Mouse (Mus musculus) splenic B cell, adult 2 months (primary cell): Measurements from ENCODE around the gene Ip6k2.

Source experiments
- DNase-seq: peaks from one replicate; pipeline ENCODE4 v3.0.0-alpha.2; 2011; ENCODE audit warnings: low read depth, low spot score
- H3K27me3 ChIP-seq: 2 replicates; pipeline ENCODE4 v1.6.1; 2012; ENCODE audit warnings: mild to moderate bottlenecking, low read length, moderate library complexity, mixed read lengths; ENCODE audit not compliant: control insufficient read depth, poor library complexity, insufficient read depth, severe bottlenecking
- H3K36me3 ChIP-seq: 2 replicates; pipeline ENCODE4 v1.6.1; 2012; ENCODE audit warnings: mild to moderate bottlenecking, low read length, moderate library complexity, mixed read lengths; ENCODE audit not compliant: control insufficient read depth, poor library complexity, insufficient read depth, severe bottlenecking

Gene Ip6k2

DNA sequence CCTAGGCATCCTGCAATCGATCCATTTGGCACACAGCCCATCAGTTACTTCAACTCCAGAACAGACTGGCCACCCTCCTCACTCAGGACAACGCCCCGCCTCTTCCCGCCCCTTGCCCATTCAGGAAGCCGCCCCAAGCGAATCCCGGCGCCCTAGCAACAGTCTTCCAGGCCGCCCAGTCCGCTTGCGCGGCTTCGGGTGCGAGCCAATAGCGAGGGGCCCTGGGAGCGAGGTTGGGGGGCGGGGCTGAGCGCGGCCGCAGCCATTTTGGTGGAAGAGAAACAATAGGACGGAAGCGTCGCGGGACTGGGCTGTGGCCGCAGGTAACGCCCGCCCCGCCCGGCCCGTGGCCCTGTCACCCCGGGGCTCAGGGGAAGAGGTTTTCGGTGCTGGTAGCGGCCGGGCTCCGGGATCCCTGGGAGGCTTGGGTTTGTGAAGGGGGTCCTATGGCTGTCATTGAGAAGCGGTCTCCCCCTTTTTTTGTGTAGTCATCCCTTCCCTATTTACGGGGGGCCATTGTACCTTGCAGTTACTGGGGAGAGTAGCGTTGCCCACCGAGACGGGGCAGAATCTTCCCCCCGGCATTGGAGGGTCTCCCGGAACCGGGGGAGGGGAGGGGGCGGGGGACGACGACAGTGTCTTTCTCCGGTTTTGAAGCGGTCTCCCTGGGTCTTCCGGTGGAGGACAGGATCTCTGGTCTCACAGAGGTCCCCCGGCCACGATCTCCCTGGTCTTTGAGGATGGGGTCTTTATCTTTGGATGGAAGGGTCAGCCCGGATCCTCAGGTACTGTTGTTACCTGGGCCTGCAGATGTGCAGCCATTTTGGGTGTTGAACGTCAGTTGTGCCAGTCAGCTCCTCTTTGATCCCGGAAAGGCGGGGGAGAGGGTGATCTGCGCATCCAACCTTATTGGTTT lies at the start of gene Ip6k2:
Gene Ip6k2 (plus strand): TSS at position 249 of the 916 bp plus-strand sequence.
- no peaks in the 10 kb centered on the region for H3K27me3 ChIP-seq
- H3K36me3 ChIP-seq = no peaks in the 10 kb centered on the region
- DNase-seq = peak; percentile 92

DNA sequence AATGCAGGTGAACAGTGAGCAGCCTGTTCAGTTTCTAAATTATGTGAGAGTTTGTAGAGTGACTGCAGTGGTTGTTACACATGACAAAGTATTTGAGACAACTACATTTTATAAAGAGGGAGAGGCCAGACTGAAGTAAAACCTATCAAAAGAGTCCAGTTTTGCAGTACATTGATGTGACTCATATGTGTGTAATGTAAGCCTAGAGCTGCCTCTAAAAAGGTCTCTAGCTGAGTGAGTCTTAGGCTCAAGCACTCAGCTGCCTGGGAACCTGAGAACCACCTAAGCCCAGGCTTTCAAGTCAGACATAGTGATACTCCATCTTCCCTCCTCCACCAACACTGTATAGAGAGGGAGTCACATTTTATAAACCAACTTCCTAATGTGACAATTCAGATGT lies 49.0 kb upstream of the Ip6k2 start:
- H3K36me3 ChIP-seq = no peaks in the 10 kb centered on the region
- H3K27me3 ChIP-seq = no peaks in the 10 kb centered on the region
- DNase-seq = no peak

DNA sequence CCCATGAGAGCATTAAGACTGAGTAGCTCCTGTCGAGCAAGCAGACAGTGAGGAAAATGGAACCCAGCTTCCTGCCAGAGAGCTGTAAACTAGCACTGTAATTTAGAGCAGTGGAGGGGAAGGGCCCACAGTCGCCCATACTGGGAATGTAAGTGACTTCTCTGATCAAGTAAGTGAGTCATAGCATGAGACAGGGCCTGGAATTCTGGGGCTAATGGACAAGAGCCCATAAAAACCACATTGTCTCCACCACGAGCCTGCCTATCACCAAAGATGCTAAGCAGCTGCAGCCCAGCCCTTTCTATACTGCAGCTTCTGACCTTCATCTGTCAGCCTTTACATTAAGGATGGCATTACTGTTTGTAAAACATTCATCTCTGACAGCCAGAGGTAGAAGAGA lies 44.4 kb upstream of the Ip6k2 start:
- H3K36me3 ChIP-seq = no peaks in the 10 kb centered on the region
- no peaks in the 10 kb centered on the region for H3K27me3 ChIP-seq
- no peak for DNase-seq

DNA sequence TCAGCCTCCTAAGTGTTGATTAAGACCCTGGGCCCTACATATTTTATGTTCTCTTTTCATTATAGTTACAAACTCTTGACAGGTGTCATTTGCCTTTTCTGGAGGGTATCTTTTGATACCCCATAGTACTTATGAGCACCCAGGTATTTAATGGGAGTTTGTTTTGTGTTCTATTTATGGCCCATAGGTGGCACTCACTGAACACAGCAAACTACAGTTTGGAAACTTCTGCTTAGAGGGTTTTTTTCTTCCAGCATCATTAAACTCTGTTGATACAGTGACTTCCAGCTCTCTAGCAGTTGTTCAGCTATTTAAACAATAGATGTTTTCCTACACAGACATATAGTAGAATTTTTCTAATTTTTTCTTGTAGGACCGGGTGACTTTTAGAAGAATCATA lies 43.5 kb upstream of the Ip6k2 start:
- no peaks in the 10 kb centered on the region for H3K27me3 ChIP-seq
- DNase-seq = peak; percentile 32
- H3K36me3 ChIP-seq = no peaks in the 10 kb centered on the region

DNA sequence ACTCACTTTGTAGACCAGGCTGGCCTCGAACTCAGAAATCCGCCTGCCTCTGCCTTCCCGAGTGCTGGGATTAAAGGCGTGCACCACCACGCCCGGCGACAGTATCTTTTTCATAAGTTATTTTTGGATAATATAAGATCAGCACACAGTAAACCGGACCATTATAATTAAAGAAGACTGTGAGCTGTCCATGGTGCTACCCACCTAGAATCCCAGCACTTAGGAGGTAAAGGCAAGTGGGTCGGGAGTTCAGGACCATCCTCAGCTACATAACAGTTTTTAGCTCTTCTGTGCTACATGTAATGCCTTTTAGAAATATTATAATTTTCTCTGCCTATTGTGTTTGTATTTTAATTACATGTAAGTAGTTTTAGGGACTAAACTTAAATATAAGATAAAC lies 41.5 kb upstream of the Ip6k2 start:
- no peaks in the 10 kb centered on the region for H3K27me3 ChIP-seq
- DNase-seq = no peak
- H3K36me3 ChIP-seq = no peaks in the 10 kb centered on the region

DNA sequence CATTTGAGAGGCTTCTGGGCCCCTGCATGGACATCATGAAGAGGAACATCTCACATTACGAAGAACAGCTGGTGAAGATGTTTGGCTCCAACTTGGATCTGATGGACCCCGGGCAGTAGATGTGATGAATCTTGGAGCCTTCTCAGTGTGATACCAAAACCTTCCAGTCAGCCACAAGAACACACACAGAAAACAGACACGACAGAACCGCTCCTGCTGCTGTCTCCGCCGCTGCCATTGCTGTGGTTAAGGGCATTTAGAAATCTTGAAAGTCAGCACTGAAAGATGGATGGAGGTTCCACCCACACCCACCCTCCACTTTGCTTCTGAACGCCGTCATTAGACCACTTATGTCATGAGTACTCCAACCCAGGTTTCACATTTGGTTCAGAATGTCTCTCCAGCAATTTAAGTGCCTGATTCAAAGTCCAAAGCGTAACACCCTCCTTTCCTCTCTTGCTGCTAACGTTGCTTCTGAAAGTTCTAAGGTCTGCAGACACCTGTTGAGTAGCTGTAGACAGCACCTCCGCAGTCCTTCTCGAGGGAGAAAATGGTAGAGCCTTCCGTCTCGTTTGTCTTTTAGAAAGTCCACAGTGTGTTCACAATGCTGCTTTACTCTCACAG lies 36.6 kb upstream of the Ip6k2 start:
- no peaks in the 10 kb centered on the region for H3K36me3 ChIP-seq
- H3K27me3 ChIP-seq = no peaks in the 10 kb centered on the region
- DNase-seq = no peak

DNA sequence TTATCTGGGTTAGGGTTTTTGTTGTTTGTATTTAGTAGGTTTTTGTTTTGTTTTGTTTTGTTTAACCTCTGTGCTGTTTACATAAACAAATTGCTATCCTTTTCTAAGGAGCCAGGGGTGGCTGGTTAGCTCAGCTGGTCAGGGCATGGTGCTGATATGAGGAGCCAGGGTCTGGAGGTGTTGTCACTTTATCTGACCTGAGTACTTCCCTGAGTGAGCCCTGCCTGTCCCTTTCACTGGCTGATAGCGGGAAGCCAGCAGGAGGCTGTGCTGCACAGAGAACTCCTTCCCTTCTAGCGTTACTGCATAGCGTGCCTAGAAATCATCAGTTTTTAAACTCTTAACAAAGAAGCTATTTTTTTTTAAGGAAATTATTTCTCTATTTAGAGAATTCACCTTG lies 35.9 kb upstream of the Ip6k2 start:
- DNase-seq = no peak
- Histone ChIP-seq H3K36me3 (no peaks in the 10 kb centered on the region), H3K27me3 (no peaks in the 10 kb centered on the region)

DNA sequence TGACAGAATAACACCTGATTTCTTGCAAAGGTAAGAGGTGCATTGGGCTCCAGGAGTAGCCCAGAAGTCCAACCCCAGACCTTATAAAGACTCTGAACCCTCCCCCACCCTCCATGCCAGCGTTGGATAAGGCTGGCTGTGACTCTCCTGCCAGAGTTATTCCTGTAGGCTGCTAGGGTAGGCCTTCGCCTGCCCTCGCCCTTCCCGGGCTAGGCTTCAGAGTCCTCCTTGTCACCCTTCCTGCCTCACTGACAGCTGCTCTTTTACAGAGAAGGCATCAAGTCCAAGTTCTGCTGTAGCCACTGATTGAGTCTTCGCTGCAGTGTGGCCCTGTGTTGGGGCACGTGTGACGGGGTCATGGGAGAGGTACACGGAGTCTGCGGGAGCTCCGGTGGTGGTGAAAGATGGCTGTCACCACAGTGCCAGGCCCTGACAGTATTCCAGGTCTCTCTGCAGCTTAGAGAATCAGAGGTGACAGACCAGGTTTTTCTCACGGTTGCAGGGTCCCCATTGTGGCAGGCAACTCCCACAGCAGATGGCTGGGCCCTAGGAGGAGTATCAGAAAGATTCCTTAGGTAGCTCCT lies 34.9 kb upstream of the Ip6k2 start:
- Histone ChIP-seq H3K27me3 (no peaks in the 10 kb centered on the region), H3K36me3 (no peaks in the 10 kb centered on the region)

DNA sequence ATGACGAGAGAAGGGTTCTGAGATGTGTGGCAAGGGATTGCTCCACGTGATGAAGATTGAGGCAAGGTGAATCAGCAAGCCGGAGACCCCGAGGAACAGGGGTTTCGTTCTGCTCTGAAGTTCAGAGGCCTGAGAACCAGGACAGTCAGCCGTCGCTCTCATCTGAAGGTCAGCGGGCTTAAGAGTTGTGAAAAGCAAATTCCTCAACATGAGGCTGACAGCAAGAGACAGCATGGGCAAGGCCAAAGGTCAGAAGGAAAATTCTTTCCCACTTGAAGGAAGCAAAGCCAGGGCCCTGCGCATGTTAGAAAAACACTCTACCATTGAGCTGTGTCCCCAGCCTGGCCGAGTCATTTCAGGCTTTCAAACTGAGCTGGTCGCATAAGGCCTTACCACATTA lies 33.0 kb upstream of the Ip6k2 start:
- no peak for DNase-seq
- Histone ChIP-seq H3K27me3 (no peaks in the 10 kb centered on the region), H3K36me3 (no peaks in the 10 kb centered on the region)

More for the DNA sequence above, 34.9 kb upstream of the Ip6k2 start:
- no peak for DNase-seq

DNA sequence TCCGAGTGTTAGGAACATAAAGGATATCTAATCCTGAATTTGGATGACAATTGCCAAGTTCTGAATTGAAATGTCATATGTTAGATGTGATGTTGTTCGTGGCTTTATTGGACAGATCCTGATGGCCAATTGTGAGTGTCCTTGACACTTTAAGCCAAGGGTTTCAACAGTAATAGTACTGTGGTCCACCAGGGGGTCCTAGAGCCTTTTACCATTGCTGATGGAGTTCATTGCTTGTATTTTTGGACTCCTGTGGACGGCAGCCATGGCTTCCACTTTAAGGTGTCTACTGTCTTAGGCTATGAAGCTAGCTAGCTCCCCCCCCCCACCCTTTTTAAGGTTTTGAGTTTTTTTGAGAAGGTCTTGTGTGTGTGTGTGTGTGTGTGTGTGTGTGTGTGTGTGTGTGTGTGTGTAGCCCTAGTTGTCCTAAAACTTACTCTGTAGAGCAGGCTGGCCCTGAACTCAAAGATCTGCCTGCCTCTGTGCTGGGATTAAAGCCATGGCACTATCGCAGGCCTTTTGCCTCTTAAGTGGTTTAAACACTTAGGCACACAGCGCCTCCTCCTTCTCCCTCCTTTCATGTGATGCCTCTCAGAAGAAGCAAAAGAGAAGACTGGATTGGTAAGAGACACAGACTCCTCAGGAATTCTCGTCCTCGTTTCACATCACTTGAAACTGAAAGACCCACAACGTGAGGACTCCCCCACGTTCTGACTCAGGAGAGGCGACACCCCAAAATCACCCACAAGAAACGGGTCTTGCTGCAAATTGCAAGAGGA lies 31.3 kb upstream of the Ip6k2 start:
- no peak for DNase-seq
- H3K36me3 ChIP-seq = no peaks in the 10 kb centered on the region
- H3K27me3 ChIP-seq = no peaks in the 10 kb centered on the region

DNA sequence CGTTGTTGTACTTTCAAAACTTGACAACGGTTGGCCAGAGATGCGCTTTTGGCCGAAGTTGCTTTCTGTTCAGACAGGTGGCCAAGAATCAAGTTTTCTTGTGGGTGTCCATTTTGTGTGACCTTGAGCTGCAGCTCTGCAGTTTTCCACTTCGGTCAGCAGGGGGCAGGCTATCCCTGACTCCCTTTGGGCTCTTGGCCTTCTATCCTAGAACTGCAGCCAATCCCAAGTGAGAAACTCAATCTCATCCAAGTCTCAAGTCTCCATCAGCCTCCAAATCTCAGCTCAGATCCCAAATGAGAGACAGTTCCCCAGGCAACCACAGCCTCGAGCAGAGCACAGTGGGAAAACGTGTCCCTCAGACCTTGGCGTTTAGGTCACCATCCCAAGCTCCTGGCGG lies 30.3 kb upstream of the Ip6k2 start:
- no peaks in the 10 kb centered on the region for H3K36me3 ChIP-seq
- peak; percentile 41 for DNase-seq
- no peaks in the 10 kb centered on the region for H3K27me3 ChIP-seq

DNA sequence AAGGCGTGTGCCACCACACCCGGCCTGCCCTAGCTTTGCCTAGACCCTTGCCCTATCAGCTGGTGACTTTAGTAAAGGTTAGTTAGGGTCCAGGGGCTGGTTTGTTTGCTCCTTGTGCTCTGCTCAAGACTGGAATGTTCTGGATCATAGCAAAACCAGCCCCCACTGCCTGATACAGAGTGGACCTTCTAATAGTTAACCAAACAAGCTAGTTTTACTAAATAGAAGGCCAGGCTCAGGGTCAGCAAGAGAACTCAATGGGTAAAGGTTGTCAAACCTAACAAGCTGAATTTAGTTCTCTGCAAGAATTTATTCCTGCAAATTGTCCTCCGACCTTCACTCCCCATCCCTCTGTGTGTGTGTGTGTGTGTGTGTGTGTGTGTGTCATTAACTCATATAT lies 29.6 kb upstream of the Ip6k2 start:
- Histone ChIP-seq H3K27me3 (no peaks in the 10 kb centered on the region), H3K36me3 (no peaks in the 10 kb centered on the region)
- no peak for DNase-seq

DNA sequence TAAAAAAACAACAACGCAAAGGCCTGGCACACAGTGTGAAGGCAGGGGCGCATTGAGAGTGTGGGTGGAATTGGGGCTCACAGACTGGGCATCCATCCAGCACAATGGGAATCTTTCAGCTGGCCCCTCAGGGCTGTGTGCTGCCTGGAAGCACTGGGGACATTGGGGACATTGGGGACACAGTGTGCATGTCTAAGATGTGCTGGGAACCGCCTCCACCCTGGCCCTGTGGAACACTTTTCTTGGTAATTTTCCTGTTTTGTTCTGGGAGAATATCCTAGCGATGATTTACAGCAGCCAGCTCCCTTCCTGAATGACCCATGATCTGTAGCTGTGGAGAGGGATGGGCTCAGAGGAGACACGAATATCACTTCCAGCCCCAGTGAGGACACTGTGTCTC lies 29.2 kb upstream of the Ip6k2 start:
- no peak for DNase-seq
- H3K27me3 ChIP-seq = no peaks in the 10 kb centered on the region
- H3K36me3 ChIP-seq = no peaks in the 10 kb centered on the region

DNA sequence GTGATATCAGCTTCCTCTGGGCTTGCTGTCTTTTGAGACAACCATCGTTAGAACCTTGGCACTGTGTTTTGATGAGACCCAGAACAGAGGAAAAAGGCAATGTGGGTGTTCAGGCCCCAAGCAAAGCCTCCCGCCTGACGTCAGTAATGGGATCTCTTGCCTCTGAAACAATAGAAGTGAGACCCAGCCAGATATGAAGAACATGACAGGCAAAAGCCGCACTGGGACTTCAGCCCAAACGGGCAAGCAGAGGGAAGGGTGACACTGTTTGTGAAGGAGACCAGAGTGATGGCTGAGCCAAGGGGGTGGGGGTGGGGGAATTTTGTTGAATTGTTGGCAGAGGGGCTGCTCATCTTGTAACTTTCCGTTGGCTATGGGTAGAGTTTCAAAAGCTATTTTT lies 26.2 kb upstream of the Ip6k2 start:
- no peaks in the 10 kb centered on the region for H3K36me3 ChIP-seq
- no peak for DNase-seq

DNA sequence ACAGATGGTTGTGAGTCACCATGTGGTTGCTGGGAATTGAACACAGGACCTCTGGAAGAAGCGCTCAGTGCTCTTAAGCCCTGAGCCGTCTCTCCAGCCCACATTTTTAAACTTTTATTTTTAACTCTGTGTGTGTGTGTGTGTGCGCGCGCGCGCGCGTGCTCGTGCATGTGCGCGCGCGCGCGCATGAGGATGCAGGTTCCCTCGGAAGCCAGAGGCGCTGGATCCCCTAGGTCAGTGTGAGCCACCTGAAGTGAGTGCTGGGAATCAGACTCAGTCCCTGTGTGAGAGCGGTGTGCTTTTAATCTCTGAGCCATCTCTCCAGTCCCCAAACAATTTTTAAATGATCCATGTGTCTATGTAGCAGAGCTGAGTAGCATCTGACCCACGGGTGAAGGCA lies 24.5 kb upstream of the Ip6k2 start:
- no peak for DNase-seq

More for the DNA sequence above, 26.2 kb upstream of the Ip6k2 start:
- no peaks in the 10 kb centered on the region for H3K27me3 ChIP-seq

More for the DNA sequence above, 24.5 kb upstream of the Ip6k2 start:
- Histone ChIP-seq H3K27me3 (no peaks in the 10 kb centered on the region), H3K36me3 (no peaks in the 10 kb centered on the region)
